In the genomic region with DNA sequence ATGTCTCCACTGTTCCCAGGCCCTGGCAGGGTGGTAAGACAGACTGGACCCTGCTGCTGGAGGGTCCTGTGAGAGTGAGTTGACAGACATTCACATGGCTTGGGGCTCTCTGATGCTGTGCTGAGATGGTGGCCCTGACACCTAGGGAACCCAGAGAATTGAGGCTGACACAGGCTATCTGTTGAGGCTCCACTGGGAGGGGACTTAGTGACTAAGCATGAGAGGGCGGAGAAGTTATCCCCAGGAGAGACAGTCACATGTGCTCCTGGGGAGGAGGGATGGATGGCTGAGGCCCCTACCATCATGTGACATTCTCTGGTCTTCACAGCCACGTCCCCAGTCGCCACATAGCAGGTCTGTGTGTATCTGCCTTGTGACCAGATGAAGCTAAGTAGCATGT, we compare ENCODE assay signal across 9 mouse cellular contexts. TPM values are rescaled to one million over a fixed set of nuclear protein-coding genes. Genes with fewer than 3 reads are reported as not detected.
DNase-seq lines count a peak whose midpoint lies in the region; ATAC-seq lines count a peak whose summit lies in the region.
"Had no signal": no experiment of that assay in that cellular context is flagged by ENCODE, and none has a peak within 500 bp of the region (broad histone marks: within the 10 kb centered on the region; RNA-seq: fewer than 3 reads in every experiment).

No protein-coding gene starts in this region.

- 0 out of 2 replicates have a peak overlapping the region, but pooled peaks have one; percentile 6 for H3K27ac ChIP-seq in kidney, embryonic 16.5 days (ENCODE audit: low read length)
- peak overlapping the region; percentile 54 for H3K27ac ChIP-seq in forebrain, embryonic 12.5 days
- H3K27ac ChIP-seq in intestine, embryonic 15.5 days = no peak overlapping the region
- H3K27ac ChIP-seq in neural tube, embryonic 15.5 days (replicated peaks) = peak overlapping the region; percentile 72

- H3K9me3 ChIP-seq in kidney, embryonic 16.5 days (ENCODE audit: low read length) = no peaks in the 10 kb centered on the region
- H3K9me3 ChIP-seq in forebrain, embryonic 12.5 days = no peaks in the 10 kb centered on the region
- no peaks in the 10 kb centered on the region for H3K9me3 ChIP-seq in intestine, embryonic 15.5 days
- no peaks in the 10 kb centered on the region for H3K9me3 ChIP-seq in neural tube, embryonic 15.5 days (replicated peaks)

- no peak for DNase-seq in kidney, adult 9 months
- no peak for DNase-seq in B cell, adult 2 months
- no peak for DNase-seq in thymus, postnatal 0 days (ENCODE audit: low spot score)
- DNase-seq: embryo, embryonic 11 days; lung, postnatal 14 days had no signal

- peaks cover 9% of the 10 kb centered on the region; the same call in 1 of the 2 replicates for H3K36me3 ChIP-seq in kidney, embryonic 16.5 days (ENCODE audit: insufficient read depth, low read length)
- H3K36me3 ChIP-seq in forebrain, embryonic 12.5 days (replicated peaks) = no peaks in the 10 kb centered on the region
- no peaks in the 10 kb centered on the region for H3K36me3 ChIP-seq in intestine, embryonic 15.5 days
- H3K36me3 ChIP-seq in neural tube, embryonic 15.5 days = no peaks in the 10 kb centered on the region

- no peak overlapping the region for H3K4me2 ChIP-seq in kidney, embryonic 16.5 days (replicated peaks; ENCODE audit: low read depth, low read length)
- no peak overlapping the region for H3K4me2 ChIP-seq in forebrain, embryonic 12.5 days
- no peak overlapping the region for H3K4me2 ChIP-seq in intestine, embryonic 15.5 days (replicated peaks)
- H3K4me2 ChIP-seq in neural tube, embryonic 15.5 days = no peak overlapping the region

- 77% methylated on average over 3 of the region's 3 CpGs for WGBS in kidney, embryonic 16.5 days
- 86% methylated on average over 3 of the region's 3 CpGs for WGBS in forebrain, embryonic 12.5 days
- WGBS in intestine, embryonic 15.5 days = 63% methylated on average over 3 of the region's 3 CpGs
- WGBS in neural tube, embryonic 15.5 days = 66% methylated on average over 3 of the region's 3 CpGs

- H3K9ac ChIP-seq in kidney, embryonic 16.5 days (replicated peaks; ENCODE audit: low read length) = no peak overlapping the region
- no peak overlapping the region for H3K9ac ChIP-seq in forebrain, embryonic 12.5 days
- H3K9ac ChIP-seq in intestine, embryonic 15.5 days = no peak overlapping the region
- no peak overlapping the region for H3K9ac ChIP-seq in neural tube, embryonic 15.5 days (replicated peaks)

- H3K4me3 ChIP-seq in kidney, embryonic 16.5 days (ENCODE audit: low read length) = no peak overlapping the region
- H3K4me3 ChIP-seq in forebrain, embryonic 12.5 days (replicated peaks) = no peak overlapping the region
- no peak overlapping the region for H3K4me3 ChIP-seq in intestine, embryonic 15.5 days (replicated peaks)
- H3K4me3 ChIP-seq in neural tube, embryonic 15.5 days (replicated peaks) = no peak overlapping the region

- H3K4me1 ChIP-seq in kidney, embryonic 16.5 days (ENCODE audit: insufficient read depth, low read length) = peaks cover 25% of the 10 kb centered on the region
- H3K4me1 ChIP-seq in forebrain, embryonic 12.5 days = peaks cover 27% of the 10 kb centered on the region
- peaks cover 25% of the 10 kb centered on the region for H3K4me1 ChIP-seq in intestine, embryonic 15.5 days (replicated peaks)
- H3K4me1 ChIP-seq in neural tube, embryonic 15.5 days = peaks cover 39% of the 10 kb centered on the region

- no peak for ATAC-seq in kidney, embryonic 16.5 days (ENCODE audit: low FRiP score, low TSS enrichment)
- no peak for ATAC-seq in forebrain, embryonic 12.5 days (ENCODE audit: low FRiP score)
- ATAC-seq in intestine, embryonic 15.5 days = peak; percentile 51
- ATAC-seq in neural tube, embryonic 15.5 days (ENCODE audit: low FRiP score) = peak; percentile 19; the same call in 1 of the 2 replicates

- no peaks in the 10 kb centered on the region for H3K27me3 ChIP-seq in kidney, embryonic 16.5 days (ENCODE audit: insufficient read depth, low read length)
- H3K27me3 ChIP-seq in forebrain, embryonic 12.5 days = no peaks in the 10 kb centered on the region
- H3K27me3 ChIP-seq in intestine, embryonic 15.5 days (replicated peaks) = no peaks in the 10 kb centered on the region
- no peaks in the 10 kb centered on the region for H3K27me3 ChIP-seq in neural tube, embryonic 15.5 days (replicated peaks)

RNA-seq across cellular contexts. Expression of a gene that starts 15.6 kb away (rescaled TPM):
- 17.7 and 20.8 TPM in 2 replicates for polyA plus RNA-seq in kidney, embryonic 16.5 days (2015; fragmentation: Nextera tagmentation; extraction: Ambion mirVana)
- polyA plus RNA-seq in forebrain, embryonic 12.5 days (2016; fragmentation: Nextera tagmentation; extraction: Ambion mirVana) = 25.2 and 26.0 TPM in 2 replicates
- polyA plus RNA-seq in intestine, embryonic 15.5 days (2015; fragmentation: Nextera tagmentation; extraction: Ambion mirVana) = 12.9 and 13.5 TPM in 2 replicates
- polyA plus RNA-seq in neural tube, embryonic 15.5 days (2015; fragmentation: Nextera tagmentation; extraction: Ambion mirVana) = 17.2 and 17.8 TPM in 2 replicates
- polyA plus RNA-seq in thymus, postnatal 0 days (2015; fragmentation: Nextera tagmentation; extraction: Ambion mirVana) = 2.3 and 2.7 TPM in 2 replicates

Comparison
In these comparisons a context has a peak if more than half of its experiments do, and no peak if none do; other contexts are left out.
1. ATAC-seq: peak in intestine, embryonic 15.5 days (single experiment) and neural tube, embryonic 15.5 days (single experiment); none in kidney, embryonic 16.5 days (single experiment) and forebrain, embryonic 12.5 days (single experiment).